Mouse (Mus musculus) midbrain, embryonic 14.5 days (tissue): ENCODE results near the gene Dlgap1. TPM values are rescaled to one million over a fixed set of nuclear protein-coding genes. Genes with fewer than 3 reads are reported as not detected.

ENCODE experiments used
- ATAC-seq: fragments of 200-750 bp; cut with Nextera tagmentation; 2 replicates; pipeline ENCODE4 v1.8.0; 2017; ENCODE audit warnings: moderate number of reproducible peaks, moderate library complexity; ENCODE audit not compliant: low FRiP score, low TSS enrichment
- DNase-seq: peaks from one replicate; pipeline ENCODE4 v3.0.0-alpha.2; 2015
- H3K27ac ChIP-seq: fragments of 300-500 bp; sonication (generic); replicated peaks from 2 replicates; pipeline ENCODE4 v1.5.1; 2014; ENCODE audit warnings: mild to moderate bottlenecking, low read depth, low read length, moderate library complexity
- H3K27me3 ChIP-seq: fragments of 300-500 bp; sonication (generic); 2 replicates; pipeline ENCODE4 v1.6.1; 2014; ENCODE audit warnings: low read length, control low read depth, mixed read lengths; ENCODE audit not compliant: control insufficient read depth, insufficient read depth
- H3K36me3 ChIP-seq: fragments of 300-500 bp; sonication (generic); 2 replicates; pipeline ENCODE4 v1.6.1; 2014; ENCODE audit warnings: low read length, control low read depth; ENCODE audit not compliant: control insufficient read depth, insufficient read depth
- H3K4me1 ChIP-seq: fragments of 300-500 bp; sonication (generic); 2 replicates; pipeline ENCODE4 v1.6.1; 2014; ENCODE audit warnings: mild to moderate bottlenecking, antibody characterized with exemption, low read length, control low read depth; ENCODE audit not compliant: control insufficient read depth, insufficient read depth
- H3K4me2 ChIP-seq: fragments of 300-500 bp; sonication (generic); 2 replicates; pipeline ENCODE4 v1.6.1; 2014; ENCODE audit warnings: mild to moderate bottlenecking, low read length, moderate library complexity
- H3K4me3 ChIP-seq: fragments of 300-500 bp; sonication (generic); replicated peaks from 2 replicates; pipeline ENCODE4 v1.5.1; 2014; ENCODE audit warnings: low read depth, low read length
- H3K9ac ChIP-seq: fragments of 300-500 bp; sonication (generic); replicated peaks from 2 replicates; pipeline ENCODE4 v1.6.1; 2014; ENCODE audit warnings: mild to moderate bottlenecking, low read length, moderate library complexity
- H3K9me3 ChIP-seq: fragments of 300-500 bp; sonication (generic); 2 replicates; pipeline ENCODE4 v1.6.1; 2016; ENCODE audit warnings: low read length, control low read depth, mixed read lengths; ENCODE audit not compliant: control insufficient read depth
- WGBS: fragments of 180-500 bp; shearing (Covaris S2); extraction: QIAGEN DNeasy Blood & Tissue Kit; methylation state at CpG from one replicate; pipeline ENCODE4 v1.1.7; 2014; 5-methylcytosine and 5-hydroxymethylcytosine counted together
- polyA plus RNA-seq: library from polyadenylated mRNA; unstranded; fragments of >200 nt; fragmentation: Nextera tagmentation; extraction: Ambion mirVana; gene quantifications from 2 replicates; pipeline ENCODE4 v1.2.1, GENCODE M21; 2014

The Dlgap1 gene
- polyA plus RNA-seq, 1 experiment from 2014 or later: 15.7 TPM

DNA sequence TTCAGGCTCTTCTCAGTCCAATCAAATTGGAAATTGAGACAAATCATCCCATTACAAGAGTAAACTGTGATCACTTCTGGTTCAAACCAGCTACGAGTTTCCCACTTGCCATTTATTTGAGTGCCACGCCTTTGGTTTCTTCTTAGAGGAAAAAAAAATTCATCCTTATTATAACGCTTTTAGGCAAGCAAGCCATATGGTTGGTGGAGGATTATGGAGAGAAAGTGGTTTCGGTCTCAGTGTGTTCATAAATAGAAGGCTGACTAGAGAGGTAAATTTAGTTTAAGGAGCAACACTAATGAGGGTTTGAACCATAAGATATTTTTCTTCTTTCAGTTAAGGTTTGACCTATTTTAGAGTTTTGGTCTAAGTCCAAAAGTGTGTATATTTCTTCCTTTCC, 522.7 kb downstream of the Dlgap1 start:
- no peak for ATAC-seq
- no peak overlapping the region for H3K4me2 ChIP-seq
- H3K9me3 ChIP-seq: no peaks in the 10 kb centered on the region
- H3K4me3 ChIP-seq: no peak overlapping the region
- no peak overlapping the region for H3K9ac ChIP-seq
- no peaks in the 10 kb centered on the region for H3K27me3 ChIP-seq
- no peak overlapping the region for H3K27ac ChIP-seq
- 93% methylated on average over 4 of the region's 4 CpGs for WGBS
- no peaks in the 10 kb centered on the region for H3K36me3 ChIP-seq
- H3K4me1 ChIP-seq: no peaks in the 10 kb centered on the region
- no peak for DNase-seq

GRCm38 (mm10) chr17:70494338-70494737, 525.5 kb downstream of the Dlgap1 start:
- no peak for ATAC-seq
- no peak overlapping the region for H3K4me3 ChIP-seq
- no peak for DNase-seq
- no peak overlapping the region for H3K4me2 ChIP-seq
- WGBS: 87% methylated on average over 4 of the region's 4 CpGs
- H3K9ac ChIP-seq: no peak overlapping the region
- H3K9me3 ChIP-seq: no peaks in the 10 kb centered on the region
- no peaks in the 10 kb centered on the region for H3K27me3 ChIP-seq
- H3K4me1 ChIP-seq: no peaks in the 10 kb centered on the region
- H3K36me3 ChIP-seq: no peaks in the 10 kb centered on the region
- H3K27ac ChIP-seq: no peak overlapping the region

DNA sequence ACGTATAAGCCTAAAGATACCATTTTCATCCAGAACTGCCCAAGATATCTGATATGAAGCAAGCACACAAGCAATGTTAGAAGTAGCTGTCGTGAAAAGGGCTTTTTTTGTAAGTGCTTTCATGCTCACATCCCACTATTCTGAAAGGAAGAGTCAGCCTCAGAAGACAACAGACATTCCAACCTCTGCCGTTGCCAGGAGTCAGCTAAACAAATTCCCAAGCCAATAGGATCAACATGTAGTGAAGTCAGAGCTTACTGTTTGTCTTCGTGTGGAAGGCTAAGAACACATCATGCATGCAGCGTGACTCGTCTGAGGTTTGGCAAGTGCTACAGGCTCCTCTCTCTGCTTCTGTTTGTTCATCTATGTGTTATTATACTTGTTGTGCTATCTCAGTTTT, 529.4 kb downstream of the Dlgap1 start:
- no peak overlapping the region for H3K4me3 ChIP-seq
- no peaks in the 10 kb centered on the region for H3K9me3 ChIP-seq
- DNase-seq: no peak
- no peak overlapping the region for H3K9ac ChIP-seq
- no peak overlapping the region for H3K4me2 ChIP-seq
- no peak overlapping the region for H3K27ac ChIP-seq
- ATAC-seq: no peak
- no peaks in the 10 kb centered on the region for H3K27me3 ChIP-seq
- no peaks in the 10 kb centered on the region for H3K36me3 ChIP-seq
- H3K4me1 ChIP-seq: no peaks in the 10 kb centered on the region
- WGBS: 40% methylated on average over 6 of the region's 6 CpGs

DNA sequence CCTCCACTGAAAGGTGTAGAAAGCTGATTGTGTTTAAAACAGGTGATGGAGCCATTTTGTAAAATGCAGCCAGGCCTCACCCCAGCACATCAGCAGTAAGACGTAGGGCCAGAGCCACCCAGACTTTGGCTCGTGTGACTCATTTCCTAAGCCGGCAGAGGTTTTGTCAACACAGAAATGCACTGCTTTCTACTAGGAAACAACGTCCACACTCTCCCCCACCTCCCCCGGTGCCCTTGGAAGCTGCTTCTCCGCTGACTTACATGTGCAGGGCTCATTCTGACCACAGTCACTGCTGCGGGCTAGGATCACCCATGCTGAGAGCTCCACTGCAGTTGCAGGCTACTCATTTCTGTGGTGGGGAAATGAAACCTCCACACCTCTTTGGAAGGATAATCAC, 533.1 kb downstream of the Dlgap1 start:
- no peaks in the 10 kb centered on the region for H3K27me3 ChIP-seq
- no peaks in the 10 kb centered on the region for H3K9me3 ChIP-seq
- H3K4me2 ChIP-seq: no peak overlapping the region
- H3K4me3 ChIP-seq: no peak overlapping the region
- H3K4me1 ChIP-seq: no peaks in the 10 kb centered on the region
- no peak overlapping the region for H3K9ac ChIP-seq
- 72% methylated on average over 7 of the region's 7 CpGs for WGBS
- ATAC-seq (no peak; the same call in 1 of the 2 replicates), DNase-seq (peak; percentile 16)
- no peak overlapping the region for H3K27ac ChIP-seq
- H3K36me3 ChIP-seq: no peaks in the 10 kb centered on the region

- H3K4me2 ChIP-seq: no peak overlapping the region
- no peak overlapping the region for H3K4me3 ChIP-seq
- no peaks in the 10 kb centered on the region for H3K36me3 ChIP-seq
- no peaks in the 10 kb centered on the region for H3K27me3 ChIP-seq
- no peak overlapping the region for H3K9ac ChIP-seq
- no peaks in the 10 kb centered on the region for H3K9me3 ChIP-seq
- no peaks in the 10 kb centered on the region for H3K4me1 ChIP-seq
- no peak for ATAC-seq
- H3K27ac ChIP-seq: no peak overlapping the region
- DNase-seq: no peak
- 30% methylated on average over 4 of the region's 4 CpGs for WGBS
Observed at GRCm38 (mm10) chr17:70507759-70508158, 538.9 kb downstream of the Dlgap1 start.

- Histone ChIP-seq H3K4me1 (no peaks in the 10 kb centered on the region), H3K27me3 (no peaks in the 10 kb centered on the region), H3K4me3 (no peak overlapping the region), H3K27ac (no peak overlapping the region), H3K36me3 (no peaks in the 10 kb centered on the region), H3K9ac (no peak overlapping the region), H3K4me2 (no peak overlapping the region), H3K9me3 (no peaks in the 10 kb centered on the region)
- 87% methylated on average over 5 of the region's 5 CpGs for WGBS
- ATAC-seq (no peak), DNase-seq (no peak)
Observed at GRCm38 (mm10) chr17:70510441-70510840, 541.6 kb downstream of the Dlgap1 start.

GRCm38 (mm10) chr17:70511401-70511800, 542.5 kb downstream of the Dlgap1 start:
- no peaks in the 10 kb centered on the region for H3K27me3 ChIP-seq
- no peak for ATAC-seq
- no peaks in the 10 kb centered on the region for H3K9me3 ChIP-seq
- H3K4me2 ChIP-seq: no peak overlapping the region
- DNase-seq: no peak
- WGBS: 94% methylated on average over 3 of the region's 3 CpGs
- no peak overlapping the region for H3K4me3 ChIP-seq
- no peak overlapping the region for H3K27ac ChIP-seq
- H3K9ac ChIP-seq: no peak overlapping the region
- no peaks in the 10 kb centered on the region for H3K36me3 ChIP-seq
- H3K4me1 ChIP-seq: no peaks in the 10 kb centered on the region

DNA sequence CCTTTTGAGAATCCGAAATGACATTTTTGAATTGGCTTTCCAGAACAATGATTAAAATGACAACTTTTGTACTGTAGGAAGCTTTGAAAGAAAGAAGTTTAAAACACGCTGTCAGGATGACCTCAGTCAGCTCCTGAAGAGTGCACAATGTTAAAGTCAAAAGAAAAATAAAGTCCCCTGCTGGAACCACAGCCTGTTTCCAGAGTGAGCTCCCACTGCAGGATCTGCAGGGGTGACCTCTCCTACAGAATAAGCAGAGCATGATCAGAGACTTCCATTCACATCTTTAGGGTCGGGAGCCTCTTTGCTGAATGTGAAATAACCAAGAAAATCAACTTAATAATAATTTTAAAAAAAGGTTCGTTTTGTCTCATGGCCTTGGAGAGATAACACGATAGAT, 544.9 kb downstream of the Dlgap1 start:
- DNase-seq: no peak
- Histone ChIP-seq H3K36me3 (no peaks in the 10 kb centered on the region), H3K27ac (no peak overlapping the region), H3K9me3 (no peaks in the 10 kb centered on the region), H3K4me3 (no peak overlapping the region), H3K27me3 (no peaks in the 10 kb centered on the region), H3K4me2 (no peak overlapping the region), H3K4me1 (no peaks in the 10 kb centered on the region), H3K9ac (no peak overlapping the region)
- ATAC-seq: no peak
- 83% methylated on average over 5 of the region's 5 CpGs for WGBS

- H3K27me3 ChIP-seq: no peaks in the 10 kb centered on the region
- no peak for ATAC-seq
- no peaks in the 10 kb centered on the region for H3K9me3 ChIP-seq
- no peak overlapping the region for H3K4me3 ChIP-seq
- no peaks in the 10 kb centered on the region for H3K36me3 ChIP-seq
- WGBS: 92% methylated on average over 18 of the region's 18 CpGs
- no peak overlapping the region for H3K9ac ChIP-seq
- H3K4me2 ChIP-seq: no peak overlapping the region
- DNase-seq: no peak
- H3K27ac ChIP-seq: no peak overlapping the region
- no peaks in the 10 kb centered on the region for H3K4me1 ChIP-seq
Observed at GRCm38 (mm10) chr17:70516506-70516905, 547.6 kb downstream of the Dlgap1 start.
